Mouse (Mus musculus): ENCODE data around the gene Chrm3. TPM values are rescaled to one million over a fixed set of nuclear protein-coding genes. Genes with fewer than 3 reads are reported as not detected.

The Chrm3 gene
- polyA plus RNA-seq, 1 experiment from 2014 or later = 0.58 TPM

GRCm38 (mm10) chr13:10212112-10212511 is 148.5 kb downstream of the Chrm3 start:
- no peaks in the 10 kb centered on the region for H3K9me3 ChIP-seq (ENCODE audit: control insufficient read depth, low read length)
- DNase-seq (ENCODE audit: low spot score) (no peak), ATAC-seq (ENCODE audit: insufficient read depth, low FRiP score, low TSS enrichment) (no peak)
- no peak overlapping the region for H3K9ac ChIP-seq (ENCODE audit: low read length)
- WGBS = 81% methylated on average over 2 of the region's 2 CpGs
- H3K4me2 ChIP-seq (ENCODE audit: low read depth) = no peak overlapping the region
- H3K27ac ChIP-seq (ENCODE audit: low read depth, low read length) = no peak overlapping the region
- no peaks in the 10 kb centered on the region for H3K4me1 ChIP-seq (ENCODE audit: control insufficient read depth, insufficient read depth, low read length)
- H3K4me3 ChIP-seq (ENCODE audit: low read depth, low read length) = no peak overlapping the region
- no peaks in the 10 kb centered on the region for H3K27me3 ChIP-seq (ENCODE audit: control insufficient read depth, insufficient read depth, low read length)
- H3K36me3 ChIP-seq (ENCODE audit: control insufficient read depth, insufficient read depth, low read length) = no peaks in the 10 kb centered on the region

GRCm38 (mm10) chr13:10210522-10211244 is 150.0 kb downstream of the Chrm3 start:
- H3K27ac ChIP-seq (ENCODE audit: low read depth, low read length) = no peak overlapping the region
- no peaks in the 10 kb centered on the region for H3K27me3 ChIP-seq (ENCODE audit: control insufficient read depth, insufficient read depth, low read length)
- no peak overlapping the region for H3K4me2 ChIP-seq (ENCODE audit: low read depth)
- H3K36me3 ChIP-seq (ENCODE audit: control insufficient read depth, insufficient read depth, low read length) = no peaks in the 10 kb centered on the region
- H3K4me1 ChIP-seq (ENCODE audit: control insufficient read depth, insufficient read depth, low read length) = no peaks in the 10 kb centered on the region
- ATAC-seq (ENCODE audit: insufficient read depth, low FRiP score, low TSS enrichment) (no peak), DNase-seq (ENCODE audit: low spot score) (no peak)
- H3K9ac ChIP-seq (ENCODE audit: low read length) = no peak overlapping the region
- no peaks in the 10 kb centered on the region for H3K9me3 ChIP-seq (ENCODE audit: control insufficient read depth, low read length)
- H3K4me3 ChIP-seq (ENCODE audit: low read depth, low read length) = no peak overlapping the region
- WGBS = 55% methylated on average over 1 of the region's 1 CpGs

GRCm38 (mm10) chr13:10199206-10199956 is 161.3 kb downstream of the Chrm3 start:
- no peak overlapping the region for H3K4me3 ChIP-seq (ENCODE audit: low read depth, low read length)
- 83% methylated on average over 6 of the region's 6 CpGs for WGBS

GRCm38 (mm10) chr13:10189829-10190228 is 170.8 kb downstream of the Chrm3 start:
- no peak for DNase-seq (ENCODE audit: low spot score)
- 78% methylated on average over 2 of the region's 2 CpGs for WGBS
- no peak overlapping the region for H3K27ac ChIP-seq (ENCODE audit: low read depth, low read length)

More at GRCm38 (mm10) chr13:10199206-10199956, 161.3 kb downstream of the Chrm3 start:
- Histone ChIP-seq H3K27ac (ENCODE audit: low read depth, low read length) (no peak overlapping the region), H3K36me3 (ENCODE audit: control insufficient read depth, insufficient read depth, low read length) (no peaks in the 10 kb centered on the region), H3K27me3 (ENCODE audit: control insufficient read depth, insufficient read depth, low read length) (no peaks in the 10 kb centered on the region), H3K4me2 (ENCODE audit: low read depth) (no peak overlapping the region), H3K9me3 (ENCODE audit: control insufficient read depth, low read length) (no peaks in the 10 kb centered on the region), H3K9ac (ENCODE audit: low read length) (no peak overlapping the region), H3K4me1 (ENCODE audit: control insufficient read depth, insufficient read depth, low read length) (no peaks in the 10 kb centered on the region)
- DNase-seq (ENCODE audit: low spot score) = no peak
- no peak for ATAC-seq (ENCODE audit: insufficient read depth, low FRiP score, low TSS enrichment)

GRCm38 (mm10) chr13:10187926-10188325 is 172.7 kb downstream of the Chrm3 start:
- Histone ChIP-seq H3K36me3 (ENCODE audit: control insufficient read depth, insufficient read depth, low read length) (no peaks in the 10 kb centered on the region), H3K4me1 (ENCODE audit: control insufficient read depth, insufficient read depth, low read length) (no peaks in the 10 kb centered on the region), H3K4me2 (ENCODE audit: low read depth) (no peak overlapping the region), H3K4me3 (ENCODE audit: low read depth, low read length) (no peak overlapping the region), H3K27ac (ENCODE audit: low read depth, low read length) (no peak overlapping the region), H3K27me3 (ENCODE audit: control insufficient read depth, insufficient read depth, low read length) (no peaks in the 10 kb centered on the region), H3K9ac (ENCODE audit: low read length) (no peak overlapping the region), H3K9me3 (ENCODE audit: control insufficient read depth, low read length) (no peaks in the 10 kb centered on the region)
- DNase-seq (ENCODE audit: low spot score) = no peak
- 94% methylated on average over 3 of the region's 3 CpGs for WGBS
- no peak for ATAC-seq (ENCODE audit: insufficient read depth, low FRiP score, low TSS enrichment)

More at GRCm38 (mm10) chr13:10189829-10190228, 170.8 kb downstream of the Chrm3 start:
- Histone ChIP-seq H3K4me3 (ENCODE audit: low read depth, low read length) (no peak overlapping the region), H3K4me1 (ENCODE audit: control insufficient read depth, insufficient read depth, low read length) (no peaks in the 10 kb centered on the region), H3K27me3 (ENCODE audit: control insufficient read depth, insufficient read depth, low read length) (no peaks in the 10 kb centered on the region), H3K9me3 (ENCODE audit: control insufficient read depth, low read length) (no peaks in the 10 kb centered on the region), H3K9ac (ENCODE audit: low read length) (no peak overlapping the region), H3K36me3 (ENCODE audit: control insufficient read depth, insufficient read depth, low read length) (no peaks in the 10 kb centered on the region), H3K4me2 (ENCODE audit: low read depth) (no peak overlapping the region)
- ATAC-seq (ENCODE audit: insufficient read depth, low FRiP score, low TSS enrichment) = no peak

GRCm38 (mm10) chr13:10183837-10184236 is 176.8 kb downstream of the Chrm3 start:
- DNase-seq (ENCODE audit: low spot score) = no peak
- Histone ChIP-seq H3K9me3 (ENCODE audit: control insufficient read depth, low read length) (no peaks in the 10 kb centered on the region), H3K36me3 (ENCODE audit: control insufficient read depth, insufficient read depth, low read length) (no peaks in the 10 kb centered on the region), H3K4me2 (ENCODE audit: low read depth) (no peak overlapping the region), H3K4me1 (ENCODE audit: control insufficient read depth, insufficient read depth, low read length) (no peaks in the 10 kb centered on the region), H3K4me3 (ENCODE audit: low read depth, low read length) (no peak overlapping the region), H3K27ac (ENCODE audit: low read depth, low read length) (no peak overlapping the region), H3K9ac (ENCODE audit: low read length) (no peak overlapping the region), H3K27me3 (ENCODE audit: control insufficient read depth, insufficient read depth, low read length) (no peaks in the 10 kb centered on the region)
- no peak for ATAC-seq (ENCODE audit: insufficient read depth, low FRiP score, low TSS enrichment)
- 88% methylated on average over 4 of the region's 4 CpGs for WGBS

GRCm38 (mm10) chr13:10182756-10183155 is 177.9 kb downstream of the Chrm3 start:
- DNase-seq (ENCODE audit: low spot score) (no peak), ATAC-seq (ENCODE audit: insufficient read depth, low FRiP score, low TSS enrichment) (no peak)
- Histone ChIP-seq H3K9me3 (ENCODE audit: control insufficient read depth, low read length) (no peaks in the 10 kb centered on the region), H3K4me1 (ENCODE audit: control insufficient read depth, insufficient read depth, low read length) (no peaks in the 10 kb centered on the region), H3K27me3 (ENCODE audit: control insufficient read depth, insufficient read depth, low read length) (no peaks in the 10 kb centered on the region), H3K9ac (ENCODE audit: low read length) (no peak overlapping the region), H3K4me2 (ENCODE audit: low read depth) (no peak overlapping the region), H3K36me3 (ENCODE audit: control insufficient read depth, insufficient read depth, low read length) (no peaks in the 10 kb centered on the region), H3K4me3 (ENCODE audit: low read depth, low read length) (no peak overlapping the region), H3K27ac (ENCODE audit: low read depth, low read length) (no peak overlapping the region)
- WGBS = 87% methylated on average over 2 of the region's 2 CpGs

- H3K9me3 ChIP-seq (ENCODE audit: control insufficient read depth, low read length) = no peaks in the 10 kb centered on the region
- no peaks in the 10 kb centered on the region for H3K36me3 ChIP-seq (ENCODE audit: control insufficient read depth, insufficient read depth, low read length)
- no peak overlapping the region for H3K9ac ChIP-seq (ENCODE audit: low read length)
- H3K4me2 ChIP-seq (ENCODE audit: low read depth) = no peak overlapping the region
- WGBS = 90% methylated on average over 2 of the region's 2 CpGs
- no peak overlapping the region for H3K27ac ChIP-seq (ENCODE audit: low read depth, low read length)
- ATAC-seq (ENCODE audit: insufficient read depth, low FRiP score, low TSS enrichment) (no peak), DNase-seq (ENCODE audit: low spot score) (no peak)
- no peak overlapping the region for H3K4me3 ChIP-seq (ENCODE audit: low read depth, low read length)
- H3K27me3 ChIP-seq (ENCODE audit: control insufficient read depth, insufficient read depth, low read length) = no peaks in the 10 kb centered on the region
- H3K4me1 ChIP-seq (ENCODE audit: control insufficient read depth, insufficient read depth, low read length) = no peaks in the 10 kb centered on the region
Measured at GRCm38 (mm10) chr13:10170529-10170928, 190.1 kb downstream of the Chrm3 start.

- Histone ChIP-seq H3K27ac (ENCODE audit: low read depth, low read length) (no peak overlapping the region), H3K9me3 (ENCODE audit: control insufficient read depth, low read length) (no peaks in the 10 kb centered on the region), H3K4me3 (ENCODE audit: low read depth, low read length) (no peak overlapping the region), H3K9ac (ENCODE audit: low read length) (no peak overlapping the region), H3K36me3 (ENCODE audit: control insufficient read depth, insufficient read depth, low read length) (no peaks in the 10 kb centered on the region), H3K4me2 (ENCODE audit: low read depth) (no peak overlapping the region), H3K27me3 (ENCODE audit: control insufficient read depth, insufficient read depth, low read length) (no peaks in the 10 kb centered on the region), H3K4me1 (ENCODE audit: control insufficient read depth, insufficient read depth, low read length) (no peaks in the 10 kb centered on the region)
- no peak for DNase-seq (ENCODE audit: low spot score)
- ATAC-seq (ENCODE audit: insufficient read depth, low FRiP score, low TSS enrichment) = no peak
Measured at GRCm38 (mm10) chr13:10163354-10163753, 197.3 kb downstream of the Chrm3 start.

Measured in neural tube, embryonic 11.5 days (tissue).